Mouse (Mus musculus) cerebellum, adult 11-12 months (tissue): ENCODE data around the gene Nabp2.
A peak's percentile ranks its signal among the peaks of the same experiment; 100 is the strongest.

Source experiments
- DNase-seq: peaks from one replicate; pipeline ENCODE4 v3.0.0; 2022

Gene Nabp2

DNA sequence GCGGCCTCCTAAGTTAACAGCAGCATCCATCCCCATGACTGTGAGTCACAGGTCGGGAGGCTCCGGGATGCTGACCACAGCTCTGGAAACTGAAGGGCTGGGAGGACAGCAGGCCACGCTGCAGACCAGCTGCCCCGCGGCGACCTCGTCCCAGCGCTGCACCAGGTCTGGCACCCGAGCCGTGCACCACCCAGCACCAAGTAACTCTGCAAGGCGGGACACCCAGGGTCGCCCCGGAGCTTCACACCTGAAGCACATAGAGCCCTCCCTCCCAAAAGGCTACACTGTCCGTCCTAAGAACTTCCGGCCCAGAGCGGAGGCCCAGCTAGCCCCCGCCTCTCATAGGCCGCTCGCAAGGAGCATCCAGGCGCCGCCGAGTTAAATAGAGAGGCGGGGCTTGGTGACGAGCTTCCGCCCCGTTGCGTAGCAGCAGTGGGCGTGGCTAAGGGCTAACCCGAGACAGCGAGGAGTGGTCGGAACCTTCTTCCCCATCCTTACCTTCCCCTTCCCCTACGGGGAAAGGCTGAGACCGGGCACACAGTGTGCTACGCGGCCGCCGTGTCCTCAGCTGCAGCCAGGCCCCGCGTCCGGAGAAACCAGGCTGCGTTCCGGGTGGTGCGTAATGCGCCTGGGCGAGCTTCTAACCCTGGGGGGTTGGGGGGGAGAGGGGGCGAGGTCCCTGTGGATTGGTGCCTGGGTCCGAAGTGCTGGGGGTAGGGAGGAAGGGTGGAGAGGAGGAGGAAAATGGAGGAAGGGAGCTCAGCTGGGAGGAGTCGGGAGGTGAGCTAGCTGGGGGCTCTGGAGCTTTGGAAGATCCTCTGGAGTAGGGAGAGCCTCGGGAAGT lies at the start of gene Nabp2, which contains the start of gene Rnf41:
Gene Nabp2 (minus strand): TSS at position 282 of the 844 bp plus-strand sequence.
Gene Rnf41 (plus strand): TSS at position 447 of the 844 bp plus-strand sequence.
- DNase-seq, result peak; percentile 95

- no peak for DNase-seq
These were observed 49.0 kb upstream of the Nabp2 start for GRCm38 (mm10) chr10:128460270-128460630.

DNA sequence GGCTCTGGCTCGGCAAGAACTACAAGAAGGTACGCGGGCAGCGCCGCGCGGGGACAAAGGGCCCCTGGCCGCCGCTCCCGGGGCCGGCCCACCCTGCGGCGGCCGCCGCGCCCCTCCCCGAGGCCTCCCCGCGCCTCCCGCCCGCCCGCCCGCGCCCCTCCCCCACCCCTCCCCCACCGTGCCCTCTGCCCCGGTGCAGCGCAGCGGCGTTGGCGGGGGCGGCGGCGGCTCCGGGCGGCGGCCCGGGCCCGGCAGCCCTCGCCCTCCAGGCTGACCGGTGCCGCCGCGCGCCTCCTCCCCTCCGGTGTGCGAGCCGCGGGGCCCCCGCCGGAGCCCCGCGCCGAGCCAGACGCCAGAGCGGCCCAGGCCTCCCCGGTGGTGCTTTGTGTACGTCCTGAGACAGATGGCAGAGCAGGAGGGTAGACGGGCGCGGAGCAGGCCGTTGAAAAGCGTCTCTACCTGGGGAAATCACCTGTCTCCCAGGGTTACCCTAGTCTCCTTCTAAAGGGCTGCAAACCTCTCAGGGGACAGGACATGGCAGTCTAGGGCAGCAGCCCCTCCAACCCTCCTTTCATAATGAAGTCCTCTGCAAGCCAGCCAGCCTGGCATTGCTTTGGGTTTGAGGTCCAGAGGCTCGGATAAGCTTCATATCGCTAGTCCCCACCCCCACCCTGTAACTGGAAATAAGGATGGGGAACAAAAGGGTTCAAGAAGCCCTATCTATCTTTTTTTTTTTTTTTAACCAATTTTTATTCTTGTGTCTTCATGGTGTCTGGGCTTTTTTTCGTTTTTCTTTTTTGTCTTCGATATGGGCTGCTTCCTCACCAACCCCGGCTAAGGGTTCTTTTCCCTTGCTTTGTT lies 48.3 kb upstream of the Nabp2 start:
- peak; percentile 75 for DNase-seq

DNA sequence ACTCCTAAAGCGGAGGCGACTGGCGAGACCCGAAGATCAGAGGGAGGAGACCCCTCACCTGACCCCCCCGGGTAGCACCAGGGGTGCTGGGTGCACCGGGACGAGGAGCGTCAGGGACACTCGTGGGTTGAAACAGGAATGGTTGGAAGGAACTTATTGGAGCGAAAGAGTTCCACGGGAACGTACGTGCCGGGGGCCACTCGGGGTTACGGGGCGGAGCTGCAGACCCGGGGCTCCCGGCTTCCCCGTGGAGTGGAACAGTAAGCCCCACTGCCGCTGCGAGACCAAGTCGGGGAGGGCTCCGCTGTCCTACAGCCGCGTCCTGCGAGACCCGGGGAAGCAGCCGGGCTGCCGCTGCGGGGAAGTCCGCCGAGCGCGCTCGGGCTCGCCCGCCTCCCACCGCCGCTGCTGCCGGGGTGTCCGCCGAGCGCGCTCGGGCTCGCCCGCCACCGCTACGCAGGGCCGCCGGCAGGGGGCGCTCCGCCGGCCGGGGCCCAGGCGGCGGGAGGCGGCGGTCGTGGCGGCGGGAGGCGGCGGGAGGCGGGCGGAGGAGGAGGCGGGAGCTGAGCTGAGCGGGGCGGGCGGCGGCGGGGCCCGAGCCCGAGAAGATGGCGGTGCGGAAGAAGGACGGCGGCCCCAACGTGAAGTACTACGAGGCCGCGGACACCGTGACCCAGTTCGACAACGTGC lies 47.6 kb upstream of the Nabp2 start, which contains the start of gene Smarcc2:
Gene Smarcc2 (plus strand): TSS at position 530 of the 690 bp plus-strand sequence.
- DNase-seq, result peak; percentile 87

DNA sequence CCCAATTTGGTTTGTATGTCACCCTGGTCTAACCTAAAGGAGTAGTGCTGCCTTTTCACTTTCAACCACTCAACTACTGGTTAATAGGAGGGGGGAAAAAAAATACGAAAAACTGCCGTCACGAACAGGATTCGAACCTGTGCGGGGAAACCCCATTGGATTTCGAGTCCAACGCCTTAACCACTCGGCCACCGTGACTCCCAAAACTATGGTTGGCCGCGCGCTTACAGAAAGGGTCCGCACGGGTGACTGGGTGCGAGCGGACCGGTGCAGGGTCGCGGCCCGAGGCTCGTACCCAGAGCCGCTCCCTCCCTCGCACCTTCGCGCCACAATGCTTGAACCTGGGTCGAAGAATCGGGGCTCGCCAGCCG lies 47.0 kb upstream of the Nabp2 start:
- no peak for DNase-seq

- no peak for DNase-seq
These were observed 46.4 kb upstream of the Nabp2 start for GRCm38 (mm10) chr10:128457676-128458075.

- DNase-seq, result peak; percentile 67
These were observed 44.0 kb upstream of the Nabp2 start for GRCm38 (mm10) chr10:128455280-128455679.

DNA sequence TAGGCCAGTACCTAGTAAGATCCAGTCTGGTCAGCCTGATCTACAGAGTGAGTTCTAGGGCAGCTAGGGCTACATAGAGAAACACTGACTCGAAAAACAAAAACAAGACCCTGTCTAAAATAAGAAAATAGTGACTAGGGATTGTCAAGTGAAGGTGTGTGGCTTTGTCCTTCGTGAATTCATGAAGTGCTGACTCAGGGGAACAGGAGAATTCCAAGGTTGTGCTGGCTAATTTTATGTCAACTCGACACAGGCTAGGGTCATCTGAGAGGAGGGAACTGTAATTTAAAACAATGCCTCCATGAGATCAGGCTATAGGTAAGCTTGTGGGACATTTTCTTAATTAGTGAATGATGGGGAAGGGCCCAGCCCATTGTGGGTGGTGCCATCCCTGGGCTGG lies 43.2 kb upstream of the Nabp2 start:
- no peak for DNase-seq

DNA sequence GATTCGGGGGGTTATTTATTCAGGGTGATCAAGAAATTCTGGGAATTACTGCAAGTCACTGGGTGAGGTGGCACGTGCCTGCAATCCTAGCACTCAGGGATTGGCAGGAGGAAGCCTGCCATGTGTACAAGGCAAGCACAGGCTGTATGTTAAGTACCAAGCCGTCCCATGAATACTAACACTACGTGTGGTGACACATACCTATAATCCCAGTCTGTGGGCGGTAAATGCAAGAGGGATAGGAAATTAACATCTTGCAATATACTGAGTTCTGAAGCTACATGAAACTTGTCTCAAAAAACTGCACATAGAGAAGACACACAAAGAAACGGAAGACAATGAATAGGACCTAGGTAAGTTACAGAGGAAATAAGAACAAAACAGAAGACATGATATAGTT lies 39.7 kb upstream of the Nabp2 start:
- no peak for DNase-seq

GRCm38 (mm10) chr10:128445407-128445806 lies 34.1 kb upstream of the Nabp2 start:
- DNase-seq, result no peak

DNA sequence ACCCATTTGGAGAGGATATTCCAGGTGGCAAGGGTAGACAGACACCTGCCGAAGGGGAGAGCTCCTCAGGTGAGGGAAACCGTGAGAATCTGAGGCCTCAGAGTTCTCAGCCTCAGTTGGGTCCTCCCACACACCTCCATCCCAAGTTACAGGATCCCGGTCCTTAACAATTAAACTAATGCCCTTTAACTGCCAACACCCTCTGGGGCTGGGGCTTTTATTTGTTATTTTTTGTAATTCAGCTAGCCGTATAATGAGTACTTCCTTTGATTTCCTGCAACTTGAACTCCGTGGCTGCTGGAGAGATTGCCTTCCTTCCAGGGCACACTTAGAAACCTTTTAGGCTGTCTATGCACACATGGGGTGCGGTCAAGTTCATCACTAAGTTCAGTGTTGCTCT lies 33.1 kb upstream of the Nabp2 start:
- DNase-seq, result no peak

DNA sequence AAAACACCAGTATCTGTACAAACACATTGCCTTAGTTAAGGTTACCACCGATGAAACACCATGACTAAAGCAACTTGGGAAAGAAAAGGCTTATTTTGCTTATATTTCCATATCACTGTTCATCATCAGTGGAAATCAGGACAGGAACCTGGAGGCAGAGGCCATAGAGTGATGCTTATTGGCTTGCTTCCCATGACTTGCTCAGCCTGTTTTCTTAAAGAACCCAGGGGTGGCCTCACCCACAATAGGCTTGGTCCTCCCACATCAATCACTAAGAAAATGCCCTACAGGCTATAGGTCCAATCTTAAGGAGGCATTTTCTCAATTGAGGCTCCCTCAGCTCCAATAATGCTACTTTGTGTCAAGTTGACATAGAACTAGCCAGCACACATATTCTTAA lies 31.4 kb upstream of the Nabp2 start:
- no peak for DNase-seq

DNA sequence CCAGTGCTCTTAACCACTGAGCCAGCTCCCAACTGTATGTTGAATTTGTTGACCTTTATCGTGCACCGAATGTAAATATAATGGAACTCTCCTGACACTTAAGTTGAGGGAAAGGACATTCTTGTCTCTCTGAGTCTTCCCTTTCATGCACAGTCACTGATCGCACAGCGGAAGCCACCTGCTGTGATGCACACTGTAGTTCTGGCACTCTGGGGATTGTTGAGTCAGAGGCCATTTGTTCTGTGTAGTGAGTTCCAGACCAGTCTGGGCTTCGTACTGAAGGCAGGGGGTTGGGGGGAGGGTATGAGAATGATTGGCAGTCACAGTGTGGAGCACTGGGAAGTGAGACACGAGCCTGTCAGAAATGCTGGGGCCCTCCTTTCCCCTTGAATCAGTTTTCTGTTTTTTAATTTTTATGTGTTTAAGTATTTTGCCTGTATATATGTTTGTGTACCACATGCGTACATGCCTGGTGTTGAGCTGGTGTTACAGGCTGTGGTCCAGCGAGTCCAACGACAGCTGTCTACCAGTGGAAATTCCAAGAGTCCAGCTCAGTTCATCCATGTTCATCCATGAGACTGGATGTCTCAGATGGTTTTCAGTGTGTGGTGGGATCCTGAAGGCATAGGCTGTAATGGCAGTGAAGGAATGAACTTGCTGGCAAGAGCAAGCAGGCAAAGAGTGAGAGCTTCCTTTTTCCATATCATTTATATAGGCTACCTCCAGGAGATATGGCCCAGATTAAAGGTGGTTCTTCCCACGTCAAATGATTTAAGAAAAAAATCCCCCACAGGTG lies 30.2 kb upstream of the Nabp2 start:
- DNase-seq, result no peak

DNA sequence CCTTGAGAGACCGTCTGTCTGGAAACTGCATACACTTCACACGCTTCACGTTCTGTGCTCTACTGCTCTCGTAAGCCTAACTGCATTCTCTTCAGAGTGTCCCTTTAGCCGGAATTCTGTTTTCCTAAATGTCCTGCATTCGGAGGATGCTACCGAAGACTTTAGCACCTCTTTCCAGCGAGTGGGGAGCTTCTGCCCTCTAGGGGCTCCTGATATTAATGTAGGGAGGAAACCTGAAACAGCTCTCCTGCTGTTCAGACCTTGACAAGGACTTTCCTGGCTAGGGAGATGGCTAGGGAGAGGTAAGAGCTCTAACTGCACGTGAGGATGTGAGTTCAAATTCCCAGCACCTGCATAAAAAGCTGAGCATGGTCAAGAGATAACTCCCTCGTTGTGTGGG lies 29.1 kb upstream of the Nabp2 start:
- peak; percentile 49 for DNase-seq

- no peak for DNase-seq
These were observed 27.5 kb upstream of the Nabp2 start for GRCm38 (mm10) chr10:128438675-128439279.

GRCm38 (mm10) chr10:128436376-128436775 lies 25.1 kb upstream of the Nabp2 start:
- peak; percentile 78 for DNase-seq

DNA sequence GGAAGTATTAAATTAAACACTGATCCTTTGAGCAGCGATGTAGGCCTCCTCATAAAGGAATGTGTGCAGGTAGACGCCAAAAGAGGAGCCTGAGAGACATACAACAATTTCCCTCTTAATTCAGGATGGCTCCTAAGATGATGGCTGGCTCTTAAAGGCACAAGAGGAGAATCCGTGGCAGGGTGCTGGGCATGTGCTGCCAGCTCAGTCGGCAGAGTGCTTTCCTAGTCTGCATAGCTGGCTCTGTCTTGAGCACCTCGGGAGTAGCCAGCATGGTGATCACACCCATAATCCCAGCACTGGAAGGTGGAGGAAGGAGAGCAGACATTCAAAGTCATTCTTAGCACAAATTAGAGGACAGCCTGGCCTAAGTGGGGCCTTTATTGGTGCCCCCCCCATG lies 24.6 kb upstream of the Nabp2 start:
- peak; percentile 59 for DNase-seq

GRCm38 (mm10) chr10:128435186-128435823 lies 24.0 kb upstream of the Nabp2 start:
- DNase-seq, result peak; percentile 75

DNA sequence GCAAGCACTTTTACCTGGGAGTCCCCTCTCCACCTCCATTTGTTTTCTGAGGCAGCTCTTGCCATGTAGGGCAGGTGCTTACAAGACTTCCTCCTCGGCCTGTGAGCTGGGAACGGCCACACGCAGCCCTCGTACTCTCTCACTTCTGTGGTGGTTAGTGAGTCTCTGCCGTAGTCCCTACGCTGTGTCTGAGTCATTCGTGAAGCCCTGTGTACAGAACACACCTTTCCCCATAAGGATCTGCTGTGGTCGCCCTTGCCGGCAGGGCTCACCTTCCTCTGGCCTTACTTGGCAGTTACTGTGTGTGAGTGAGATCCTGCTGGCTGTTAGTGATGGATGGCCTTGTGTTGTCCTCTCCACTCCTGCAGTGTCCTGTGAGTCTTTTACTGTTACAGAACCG lies 23.4 kb upstream of the Nabp2 start:
- DNase-seq, result no peak

- DNase-seq, result no peak
These were observed 22.1 kb upstream of the Nabp2 start for GRCm38 (mm10) chr10:128433417-128433816.

DNA sequence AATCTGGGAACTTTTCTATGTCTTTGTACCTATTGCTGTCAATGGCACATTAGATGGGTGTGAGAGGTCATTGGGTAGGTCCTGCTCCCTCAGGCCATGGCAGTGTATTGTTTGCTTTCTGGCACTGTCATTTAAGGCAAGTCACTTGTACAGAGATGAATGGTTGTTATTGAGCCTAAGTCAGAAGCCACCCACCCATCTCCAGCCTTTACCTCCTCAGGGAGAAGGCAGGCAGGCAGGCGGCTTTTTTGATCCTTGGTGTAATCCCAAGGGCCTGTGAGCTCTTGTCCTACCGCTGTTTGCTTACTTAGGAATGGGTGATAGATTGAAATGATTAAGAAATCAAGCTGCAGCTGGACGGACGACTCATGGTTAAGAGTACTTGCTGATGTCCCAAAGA lies 18.2 kb upstream of the Nabp2 start:
- no peak for DNase-seq
